Mouse (Mus musculus): ENCODE measurements around the gene Sars2. TPM values are rescaled to one million over a fixed set of nuclear protein-coding genes. Genes with fewer than 3 reads are reported as not detected.
A peak's percentile ranks its signal among the peaks of the same experiment; 100 is the strongest.

Gene Sars2
- polyA plus RNA-seq, 1 experiment from 2014 or later = 32.8 TPM

DNA sequence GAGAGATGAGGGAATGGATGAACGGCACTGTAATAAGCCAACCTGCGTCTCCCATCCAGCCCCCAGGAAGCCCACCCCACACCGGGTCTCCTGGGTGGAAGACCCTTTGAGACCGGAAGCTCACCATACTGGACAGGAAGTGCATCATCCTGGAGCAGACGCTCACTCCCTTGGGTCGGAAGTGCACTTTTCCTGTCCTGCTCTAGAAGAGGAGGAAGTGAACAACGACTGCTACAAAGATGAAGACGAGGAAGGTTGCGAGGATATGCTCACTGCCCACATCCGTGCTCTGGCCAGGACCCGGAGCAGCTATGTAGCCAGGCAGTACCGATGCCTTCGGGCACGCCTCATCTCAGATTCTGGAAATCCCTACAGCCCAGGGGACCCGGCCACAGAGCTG lies 54.0 kb downstream of the Sars2 start:
- H3K4me2 ChIP-seq (replicated peaks; ENCODE audit: low read depth, low read length) = peak overlapping the region; percentile 53
- H3K27ac ChIP-seq (ENCODE audit: low read length) = peak overlapping the region; percentile 64
- WGBS = 67% methylated on average over 15 of the region's 15 CpGs
- no peaks in the 10 kb centered on the region for H3K36me3 ChIP-seq (ENCODE audit: insufficient read depth, low read length)
- H3K4me3 ChIP-seq (ENCODE audit: low read length) = peak overlapping the region; percentile 35
- ATAC-seq (ENCODE audit: low FRiP score, low TSS enrichment) = no peak
- peaks cover 10% of the 10 kb centered on the region for H3K4me1 ChIP-seq (ENCODE audit: insufficient read depth, low read length)
- no peaks in the 10 kb centered on the region for H3K27me3 ChIP-seq (ENCODE audit: insufficient read depth, low read length)
- peak overlapping the region; percentile 69 for H3K9ac ChIP-seq (replicated peaks; ENCODE audit: low read length)
- no peaks in the 10 kb centered on the region for H3K9me3 ChIP-seq (ENCODE audit: low read length)

DNA sequence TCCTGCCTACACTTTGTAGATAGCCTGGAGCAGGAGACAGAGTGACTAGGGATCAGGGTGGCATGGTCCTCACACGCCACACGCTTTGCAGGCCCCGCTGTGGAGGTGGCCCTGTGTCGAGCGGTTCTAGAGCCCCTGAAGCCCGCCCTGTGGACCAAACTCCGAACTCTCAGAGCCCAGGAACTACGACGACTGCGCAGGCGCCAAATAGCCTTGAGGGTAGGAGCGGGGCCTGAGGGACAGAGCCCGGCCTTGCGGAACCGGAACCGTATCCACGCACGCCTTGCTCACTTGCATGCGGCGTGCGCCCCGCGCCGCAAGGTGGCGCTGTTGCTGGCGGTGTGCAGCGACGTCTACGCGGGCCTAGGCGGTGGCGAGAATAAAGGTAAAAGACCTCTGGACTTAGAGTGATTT lies 54.8 kb downstream of the Sars2 start:
- H3K9ac ChIP-seq (replicated peaks; ENCODE audit: low read length) = peak overlapping the region; percentile 69
- ATAC-seq (ENCODE audit: low FRiP score, low TSS enrichment) = peak; percentile 85
- peak overlapping the region; percentile 53 for H3K4me2 ChIP-seq (replicated peaks; ENCODE audit: low read depth, low read length)
- H3K27ac ChIP-seq (ENCODE audit: low read length) = peak overlapping the region; percentile 64
- peak overlapping the region; percentile 35 for H3K4me3 ChIP-seq (ENCODE audit: low read length)
- 12% methylated on average over 32 of the region's 32 CpGs for WGBS
- no peaks in the 10 kb centered on the region for H3K27me3 ChIP-seq (ENCODE audit: insufficient read depth, low read length)
- peaks cover 16% of the 10 kb centered on the region for H3K4me1 ChIP-seq (ENCODE audit: insufficient read depth, low read length)
- no peaks in the 10 kb centered on the region for H3K9me3 ChIP-seq (ENCODE audit: low read length)
- H3K36me3 ChIP-seq (ENCODE audit: insufficient read depth, low read length) = no peaks in the 10 kb centered on the region

DNA sequence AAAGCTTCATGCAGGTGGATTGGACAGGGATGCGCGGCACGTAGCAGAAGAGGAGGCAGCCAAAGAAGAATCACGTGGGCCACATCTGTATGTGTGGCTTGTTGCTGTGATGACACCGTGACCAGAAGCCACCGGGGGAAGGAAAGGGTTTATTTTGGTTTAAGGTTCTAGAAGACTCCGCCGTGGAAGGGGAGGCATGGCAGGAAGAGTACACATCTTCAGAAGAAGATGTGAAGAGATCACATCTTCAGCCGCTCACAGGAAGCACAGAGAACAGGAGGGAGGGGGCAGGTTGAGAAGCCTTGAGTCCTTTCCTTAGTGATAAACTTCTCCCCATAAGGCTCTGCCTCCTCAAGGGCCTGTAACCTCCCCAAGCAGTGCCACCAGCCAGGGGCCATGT lies 58.2 kb downstream of the Sars2 start:
- Histone ChIP-seq H3K4me2 (replicated peaks; ENCODE audit: low read depth, low read length) (no peak overlapping the region), H3K9ac (replicated peaks; ENCODE audit: low read length) (no peak overlapping the region), H3K36me3 (ENCODE audit: insufficient read depth, low read length) (no peaks in the 10 kb centered on the region), H3K27ac (ENCODE audit: low read length) (no peak overlapping the region), H3K9me3 (ENCODE audit: low read length) (no peaks in the 10 kb centered on the region), H3K27me3 (ENCODE audit: insufficient read depth, low read length) (no peaks in the 10 kb centered on the region), H3K4me3 (ENCODE audit: low read length) (no peak overlapping the region), H3K4me1 (ENCODE audit: insufficient read depth, low read length) (peaks cover 43% of the 10 kb centered on the region)
- WGBS = 93% methylated on average over 9 of the region's 9 CpGs
- no peak for ATAC-seq (ENCODE audit: low FRiP score, low TSS enrichment)

DNA sequence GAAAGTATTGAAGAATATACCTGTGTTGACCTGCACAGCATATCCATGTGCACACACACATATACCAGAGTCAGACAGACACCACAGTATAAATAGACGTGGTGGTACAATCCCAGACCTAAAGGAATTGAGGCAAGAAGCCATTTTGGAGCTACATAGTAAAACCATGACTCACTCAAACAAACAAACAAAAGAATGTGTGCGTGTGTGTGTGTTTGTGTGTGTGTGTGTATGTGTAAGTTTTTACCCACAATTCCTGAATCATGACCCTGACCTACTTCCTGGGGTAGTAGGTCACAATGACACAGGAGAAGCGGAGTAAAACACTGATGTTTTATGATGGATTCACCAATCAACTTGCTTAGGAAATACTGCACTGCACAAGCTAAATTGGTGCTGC lies 59.7 kb downstream of the Sars2 start:
- H3K4me2 ChIP-seq (replicated peaks; ENCODE audit: low read depth, low read length) = no peak overlapping the region
- WGBS = 52% methylated on average over 3 of the region's 3 CpGs

DNA sequence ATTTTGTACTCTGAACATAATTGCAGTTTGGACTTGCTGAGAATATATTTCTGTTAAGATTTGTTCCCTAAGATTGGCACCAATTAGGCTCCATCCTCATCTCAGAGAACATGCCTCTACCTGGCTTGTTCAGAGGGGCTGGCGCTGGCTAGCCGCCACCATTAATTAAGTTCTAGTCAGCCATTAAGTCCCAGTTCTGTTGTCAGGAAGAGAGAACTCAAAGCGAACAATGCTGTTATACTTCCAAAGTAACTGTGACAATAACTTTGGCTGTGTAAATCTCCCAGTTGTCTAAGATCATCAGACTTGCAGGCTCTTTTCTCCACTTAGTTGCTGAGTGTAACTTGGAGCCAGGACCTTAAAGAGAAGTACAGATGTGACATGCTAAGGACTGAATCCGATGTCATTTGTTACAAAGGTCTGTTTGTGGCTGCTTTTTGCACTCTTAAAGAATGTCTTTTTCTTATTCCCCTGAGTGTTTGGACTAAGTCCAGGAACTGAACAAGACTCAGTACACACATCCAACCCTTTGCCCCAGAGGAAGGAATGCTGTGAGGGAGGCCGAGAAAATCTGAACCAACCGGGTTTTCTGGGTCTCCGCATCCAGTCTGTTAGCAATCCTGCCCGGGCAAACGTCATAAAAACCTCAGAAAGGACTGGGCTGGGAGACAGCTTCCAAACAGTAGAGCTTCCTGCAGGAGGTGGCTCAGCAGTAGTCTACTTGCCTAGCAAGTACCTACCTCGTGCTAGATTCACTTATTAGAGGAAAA lies 60.3 kb downstream of the Sars2 start:
- Histone ChIP-seq H3K27me3 (ENCODE audit: insufficient read depth, low read length) (no peaks in the 10 kb centered on the region), H3K9ac (replicated peaks; ENCODE audit: low read length) (peak overlapping the region; percentile 65)
- WGBS = 11% methylated on average over 10 of the region's 10 CpGs

More for the DNA sequence above, 59.7 kb downstream of the Sars2 start:
- Histone ChIP-seq H3K9me3 (ENCODE audit: low read length) (no peaks in the 10 kb centered on the region), H3K27ac (ENCODE audit: low read length) (peak overlapping the region; percentile 98), H3K9ac (replicated peaks; ENCODE audit: low read length) (no peak overlapping the region), H3K4me3 (ENCODE audit: low read length) (no peak overlapping the region), H3K27me3 (ENCODE audit: insufficient read depth, low read length) (no peaks in the 10 kb centered on the region), H3K4me1 (ENCODE audit: insufficient read depth, low read length) (peaks cover 40% of the 10 kb centered on the region), H3K36me3 (ENCODE audit: insufficient read depth, low read length) (no peaks in the 10 kb centered on the region)
- no peak for ATAC-seq (ENCODE audit: low FRiP score, low TSS enrichment)

DNA sequence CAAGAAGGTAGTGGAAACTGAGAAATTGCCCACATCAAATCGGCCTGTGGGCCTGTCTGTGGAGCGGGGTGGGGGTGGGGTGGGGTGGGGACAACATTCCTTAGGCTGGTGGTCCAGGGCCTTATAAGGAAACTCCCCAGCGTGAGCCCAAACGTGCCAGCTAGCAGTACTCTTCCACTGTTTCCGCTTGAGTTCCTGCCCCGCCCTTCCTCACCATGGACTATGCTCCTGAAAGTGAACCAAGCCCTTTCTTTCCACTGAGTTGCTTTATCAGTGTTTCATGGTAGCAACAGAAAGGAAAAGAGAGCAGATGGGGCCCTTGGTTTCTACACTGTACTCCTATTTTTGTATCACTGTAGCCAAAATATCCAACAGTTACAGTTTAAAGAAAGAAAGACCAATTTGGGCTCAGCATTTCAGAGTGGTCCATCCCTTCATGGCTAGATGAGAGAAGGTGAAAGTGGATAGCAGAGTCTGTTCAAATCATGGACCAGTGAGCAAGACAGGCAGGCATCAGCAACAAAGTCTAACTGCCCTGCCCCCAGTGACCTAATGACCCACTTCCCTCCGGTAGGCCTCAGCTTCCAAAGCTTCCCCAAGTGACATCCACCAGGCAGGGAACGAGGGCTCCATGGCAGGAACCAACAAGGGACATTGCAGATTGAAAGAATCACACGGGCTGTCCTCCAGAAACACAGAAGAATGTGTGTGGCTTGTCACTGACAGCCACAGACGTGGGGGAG lies 61.2 kb downstream of the Sars2 start:
- 5% methylated on average over 10 of the region's 10 CpGs for WGBS

More for the DNA sequence above, 60.3 kb downstream of the Sars2 start:
- Histone ChIP-seq H3K4me2 (replicated peaks; ENCODE audit: low read depth, low read length) (peak overlapping the region; percentile 44), H3K4me3 (ENCODE audit: low read length) (peak overlapping the region; percentile 7; the same call in 1 of the 2 replicates), H3K4me1 (ENCODE audit: insufficient read depth, low read length) (peaks cover 34% of the 10 kb centered on the region), H3K9me3 (ENCODE audit: low read length) (no peaks in the 10 kb centered on the region), H3K36me3 (ENCODE audit: insufficient read depth, low read length) (no peaks in the 10 kb centered on the region), H3K27ac (ENCODE audit: low read length) (peak overlapping the region; percentile 98)
- ATAC-seq (ENCODE audit: low FRiP score, low TSS enrichment) = peak; percentile 65

More for the DNA sequence above, 61.2 kb downstream of the Sars2 start:
- ATAC-seq (ENCODE audit: low FRiP score, low TSS enrichment) = peak; percentile 81
- Histone ChIP-seq H3K4me1 (ENCODE audit: insufficient read depth, low read length) (peaks cover 39% of the 10 kb centered on the region), H3K9ac (replicated peaks; ENCODE audit: low read length) (peak overlapping the region; percentile 65), H3K36me3 (ENCODE audit: insufficient read depth, low read length) (no peaks in the 10 kb centered on the region), H3K4me3 (ENCODE audit: low read length) (no peak overlapping the region), H3K4me2 (replicated peaks; ENCODE audit: low read depth, low read length) (peak overlapping the region; percentile 44), H3K27me3 (ENCODE audit: insufficient read depth, low read length) (no peaks in the 10 kb centered on the region), H3K27ac (ENCODE audit: low read length) (peak overlapping the region; percentile 98), H3K9me3 (ENCODE audit: low read length) (no peaks in the 10 kb centered on the region)

Other genes starting within 250 kb of the Sars2 start
- not detected in 2 replicates for gene Ifnl2, start 231.5 kb upstream of the Sars2 start, polyA plus RNA-seq (2015; fragmentation: Nextera tagmentation; extraction: Ambion mirVana)
- gene Ifnl3, start 219.2 kb upstream of the Sars2 start, polyA plus RNA-seq (2015; fragmentation: Nextera tagmentation; extraction: Ambion mirVana) = not detected in 2 replicates
- gene Sycn, start 201.1 kb upstream of the Sars2 start, polyA plus RNA-seq (2015; fragmentation: Nextera tagmentation; extraction: Ambion mirVana) = not detected in 2 replicates
- 0.18 TPM in 1 of 2 replicates, not detected in the other for gene Nccrp1, start 194.7 kb upstream of the Sars2 start, polyA plus RNA-seq (2015; fragmentation: Nextera tagmentation; extraction: Ambion mirVana)
- gene Samd4b, start 143.8 kb upstream of the Sars2 start, polyA plus RNA-seq (2015; fragmentation: Nextera tagmentation; extraction: Ambion mirVana) = 16.7 and 20.7 TPM in 2 replicates
- 78.4 and 79.6 TPM in 2 replicates for gene Pak4, start 143.8 kb upstream of the Sars2 start, polyA plus RNA-seq (2015; fragmentation: Nextera tagmentation; extraction: Ambion mirVana)
- gene Acp7, start 110.7 kb upstream of the Sars2 start, polyA plus RNA-seq (2015; fragmentation: Nextera tagmentation; extraction: Ambion mirVana) = not detected in 2 replicates
- gene Fbxo27, start 49.1 kb upstream of the Sars2 start, polyA plus RNA-seq (2015; fragmentation: Nextera tagmentation; extraction: Ambion mirVana) = 7.0 and 7.2 TPM in 2 replicates
- gene Fbxo17, start 25.2 kb upstream of the Sars2 start, polyA plus RNA-seq (2015; fragmentation: Nextera tagmentation; extraction: Ambion mirVana) = 9.4 and 9.9 TPM in 2 replicates
- 141 and 143 TPM in 2 replicates for gene Mrps12, start 172 bp upstream of the Sars2 start, polyA plus RNA-seq (2015; fragmentation: Nextera tagmentation; extraction: Ambion mirVana)
- gene Ccer2, start 14.2 kb downstream of the Sars2 start, polyA plus RNA-seq (2015; fragmentation: Nextera tagmentation; extraction: Ambion mirVana) = not detected in 2 replicates
- 67.3 and 75.0 TPM in 2 replicates for gene Sirt2, start 24.7 kb downstream of the Sars2 start, polyA plus RNA-seq (2015; fragmentation: Nextera tagmentation; extraction: Ambion mirVana)
- gene Nfkbib, start 25.5 kb downstream of the Sars2 start, polyA plus RNA-seq (2015; fragmentation: Nextera tagmentation; extraction: Ambion mirVana) = 48.5 and 53.2 TPM in 2 replicates
- 7.0 and 7.7 TPM in 2 replicates for gene Rinl, start 47.0 kb downstream of the Sars2 start, polyA plus RNA-seq (2015; fragmentation: Nextera tagmentation; extraction: Ambion mirVana)
- gene Hnrnpl, start 66.5 kb downstream of the Sars2 start, polyA plus RNA-seq (2015; fragmentation: Nextera tagmentation; extraction: Ambion mirVana) = 204 and 224 TPM in 2 replicates
- 198 and 214 TPM in 2 replicates for gene Ech1, start 83.2 kb downstream of the Sars2 start, polyA plus RNA-seq (2015; fragmentation: Nextera tagmentation; extraction: Ambion mirVana)
- gene Lgals4, start 91.9 kb downstream of the Sars2 start, polyA plus RNA-seq (2015; fragmentation: Nextera tagmentation; extraction: Ambion mirVana) = 10.8 and 12.8 TPM in 2 replicates
- gene Lgals7, start 121.9 kb downstream of the Sars2 start, polyA plus RNA-seq (2015; fragmentation: Nextera tagmentation; extraction: Ambion mirVana) = 1.3 and 2.3 TPM in 2 replicates
- 0.59 and 0.74 TPM in 2 replicates for gene Capn12, start 139.4 kb downstream of the Sars2 start, polyA plus RNA-seq (2015; fragmentation: Nextera tagmentation; extraction: Ambion mirVana)
- 360 and 374 TPM in 2 replicates for gene Actn4, start 220.3 kb downstream of the Sars2 start, polyA plus RNA-seq (2015; fragmentation: Nextera tagmentation; extraction: Ambion mirVana)
- gene Eif3k, start 239.9 kb downstream of the Sars2 start, polyA plus RNA-seq (2015; fragmentation: Nextera tagmentation; extraction: Ambion mirVana) = 406 and 407 TPM in 2 replicates
- gene Map4k1, start 240.1 kb downstream of the Sars2 start, polyA plus RNA-seq (2015; fragmentation: Nextera tagmentation; extraction: Ambion mirVana) = 9.7 and 10.1 TPM in 2 replicates

Measured in kidney, embryonic 16.5 days (tissue).